Comparison of ENCODE assay signal across 20 mouse cellular contexts in the genomic region with DNA sequence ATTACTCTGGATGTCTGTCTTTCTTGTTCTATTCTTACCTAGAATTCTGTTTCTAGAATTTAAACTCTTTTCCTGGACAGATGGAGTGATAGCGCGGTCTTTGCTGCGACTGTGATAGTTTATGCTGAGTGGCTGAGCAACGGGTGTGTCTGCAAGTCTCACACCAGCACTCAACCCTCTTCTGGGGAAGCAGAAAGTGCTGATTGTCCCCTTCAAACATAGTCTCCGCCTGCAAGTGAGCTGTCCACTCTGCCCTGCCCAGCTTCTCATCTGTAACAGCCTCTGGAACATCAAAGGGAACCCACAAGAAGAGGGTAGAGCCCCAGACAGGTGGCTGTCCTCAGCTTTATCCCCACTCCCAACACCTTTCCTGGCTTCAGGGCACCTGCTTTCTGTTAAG.
"Had no signal": no experiment of that assay in that cellular context is flagged by ENCODE, and none has a peak within 500 bp of the region (broad histone marks: within the 10 kb centered on the region; RNA-seq: fewer than 3 reads in every experiment).

No protein-coding gene starts in this region.

- DNase-seq: kidney, postnatal 14 days; kidney, postnatal 4 days; left cerebral cortex, postnatal 4 days; liver, postnatal 0 days; lung, postnatal 10 days; lung, postnatal 36 days; midbrain, embryonic 14.5 days; right cerebral cortex, adult 18-20 months; right cerebral cortex, postnatal 14 days; right cerebral cortex, postnatal 4 days; thymus, adult 2 months; thymus, postnatal 14 days; thymus, postnatal 4 days had no signal

- H3K4me3 ChIP-seq: limb, embryonic 12.5 days; limb, embryonic 15.5 days; lung, embryonic 15.5 days had no signal

- H3K4me2 ChIP-seq: limb, embryonic 12.5 days; limb, embryonic 15.5 days; liver, embryonic 11.5 days; lung, embryonic 15.5 days; midbrain, embryonic 11.5 days had no signal

- H3K9me3 ChIP-seq: limb, embryonic 12.5 days; limb, embryonic 15.5 days; lung, embryonic 15.5 days had no signal

- H3K9ac ChIP-seq: limb, embryonic 12.5 days; limb, embryonic 15.5 days; liver, embryonic 14.5 days; liver, postnatal 0 days; lung, embryonic 15.5 days had no signal

- ATAC-seq: liver, postnatal 0 days had no signal

- H3K36me3 ChIP-seq: limb, embryonic 12.5 days; limb, embryonic 15.5 days; lung, embryonic 15.5 days had no signal

- H3K27ac ChIP-seq: limb, embryonic 12.5 days; limb, embryonic 15.5 days; liver, embryonic 14.5 days; lung, embryonic 15.5 days; stomach, postnatal 0 days had no signal

- H3K27me3 ChIP-seq: limb, embryonic 12.5 days; limb, embryonic 15.5 days; lung, embryonic 15.5 days had no signal
